Mouse (Mus musculus) heart, postnatal 0 days (tissue): ENCODE data around the gene Gm11564.

Source experiments
- CTCF ChIP-seq: IDR thresholded peaks from 2 replicates; pipeline ENCODE4 v1.5.1; 2016; ENCODE audit warnings: antibody characterized with exemption, control low read depth, low read depth
- EP300 ChIP-seq: IDR thresholded peaks from 2 replicates; pipeline ENCODE4 v1.6.1; 2016; ENCODE audit warnings: antibody characterized with exemption, low read depth

- TF ChIP-seq CTCF (peak; percentile 28; the same call in 1 of the 2 replicates), EP300 (no peak)
Measured at GRCm38 (mm10) chr11:99854121-99854520, 38.7 kb upstream of the Gm11564 start.
